Mouse (Mus musculus): Measurements from ENCODE around the gene Nphs1. TPM values are rescaled to one million over a fixed set of nuclear protein-coding genes. Genes with fewer than 3 reads are reported as not detected.

Gene Nphs1
- polyA plus RNA-seq, 1 experiment from 2014 or later: not detected

DNA sequence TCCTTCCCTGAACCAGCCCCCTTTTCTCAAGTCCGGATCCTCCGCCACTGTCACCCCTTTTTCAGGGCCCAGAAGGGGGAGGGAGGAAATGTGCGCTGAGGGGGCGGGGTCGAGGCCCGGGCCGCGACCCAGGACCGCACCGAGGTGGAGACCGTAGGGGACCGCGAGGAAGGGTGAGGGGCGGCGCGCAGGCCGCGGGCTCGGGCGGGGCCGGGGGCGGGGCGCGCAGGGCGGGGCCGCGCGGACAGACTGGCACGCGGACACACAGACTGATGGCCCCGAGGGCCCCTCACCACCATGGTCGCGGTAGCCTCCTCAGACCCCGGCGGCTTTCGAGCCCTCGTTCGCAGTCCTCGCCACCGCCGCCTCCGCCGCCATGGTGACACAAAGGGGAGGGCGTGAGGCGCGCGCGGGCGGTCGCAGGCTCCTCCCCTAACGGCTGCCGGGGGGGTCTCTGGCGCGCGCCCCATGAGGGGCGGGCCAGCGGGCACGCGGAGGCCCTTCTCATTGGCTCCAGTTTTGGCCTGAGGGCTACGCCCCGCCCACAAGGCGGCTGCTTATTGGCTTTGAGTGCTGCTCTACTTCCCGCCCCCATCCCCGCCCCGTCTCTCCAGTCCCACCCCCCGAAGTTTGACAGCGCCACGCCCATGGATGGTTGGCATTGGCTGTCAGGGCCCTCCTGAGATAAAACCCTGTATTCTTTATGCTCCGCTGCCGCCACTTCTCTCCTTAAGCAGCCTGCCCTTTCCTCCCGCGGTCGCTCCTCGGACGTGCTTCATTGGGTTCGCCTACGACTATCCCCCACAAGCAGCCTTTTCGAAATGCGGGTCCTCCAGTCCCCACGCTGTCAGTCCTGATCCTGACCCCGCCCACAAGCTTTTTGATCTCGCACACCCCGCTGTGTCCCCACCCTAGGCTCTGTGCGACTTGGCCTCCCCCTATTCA is 76.8 kb downstream of the Nphs1 start, which contains the start of gene Arhgap33:
TSS of gene Arhgap33 (minus strand) at position 428 of the 945 bp plus-strand sequence.
- no peaks in the 10 kb centered on the region for H3K9me3 ChIP-seq (ENCODE audit: control insufficient read depth)
- H3K36me3 ChIP-seq (ENCODE audit: control insufficient read depth, insufficient read depth): peaks cover 7% of the 10 kb centered on the region; the same call in 1 of the 2 replicates
- WGBS: under 1% methylated on average over 60 of the region's 84 CpGs
- peak; percentile 92 for ATAC-seq
- H3K4me1 ChIP-seq (replicated peaks; ENCODE audit: control insufficient read depth, insufficient read depth, low read length): peaks cover 3% of the 10 kb centered on the region; the same call in 1 of the 2 replicates
- H3K27me3 ChIP-seq (replicated peaks; ENCODE audit: control insufficient read depth, insufficient read depth, low read length): no peaks in the 10 kb centered on the region
- peak within 1 kb of the TSS; percentile 97 for H3K4me2 ChIP-seq (replicated peaks; ENCODE audit: low read depth)
- H3K27ac ChIP-seq (ENCODE audit: low read depth, low read length): no peak within 1 kb of the TSS
- TF ChIP-seq CTCF (IDR thresholded peaks at IDR 0.05; ENCODE audit: low read depth): no peak
- H3K4me3 ChIP-seq (ENCODE audit: low read depth, low read length): peak within 1 kb of the TSS; percentile 75
- peak within 1 kb of the TSS; percentile 37; the same call in 1 of the 2 replicates for H3K9ac ChIP-seq (ENCODE audit: low read depth, low read length)

Other genes starting within 250 kb of the Nphs1 start
- gene Polr2i, start 226.4 kb upstream of the Nphs1 start, polyA plus RNA-seq (2015; fragmentation: Nextera tagmentation; extraction: Ambion mirVana): 84.6 and 91.2 TPM in 2 replicates
- gene Tbcb, start 226.0 kb upstream of the Nphs1 start, polyA plus RNA-seq (2015; fragmentation: Nextera tagmentation; extraction: Ambion mirVana): 159 and 160 TPM in 2 replicates
- not detected in 2 replicates for gene Ovol3, start 222.6 kb upstream of the Nphs1 start, polyA plus RNA-seq (2015; fragmentation: Nextera tagmentation; extraction: Ambion mirVana)
- gene Thap8, start 178.2 kb upstream of the Nphs1 start, polyA plus RNA-seq (2015; fragmentation: Nextera tagmentation; extraction: Ambion mirVana): 0.14 and 0.22 TPM in 2 replicates
- gene Wdr62, start 177.9 kb upstream of the Nphs1 start, polyA plus RNA-seq (2015; fragmentation: Nextera tagmentation; extraction: Ambion mirVana): 3.5 TPM in 2 replicates
- 8.6 and 9.7 TPM in 2 replicates for gene Clip3, start 166.6 kb upstream of the Nphs1 start, polyA plus RNA-seq (2015; fragmentation: Nextera tagmentation; extraction: Ambion mirVana)
- 58.2 and 63.5 TPM in 2 replicates for gene Alkbh6, start 149.6 kb upstream of the Nphs1 start, polyA plus RNA-seq (2015; fragmentation: Nextera tagmentation; extraction: Ambion mirVana)
- gene Syne4, start 143.5 kb upstream of the Nphs1 start, polyA plus RNA-seq (2015; fragmentation: Nextera tagmentation; extraction: Ambion mirVana): 12.5 and 16.3 TPM in 2 replicates
- not detected in 2 replicates for gene E130208F15Rik, start 136.6 kb upstream of the Nphs1 start, polyA plus RNA-seq (2015; fragmentation: Nextera tagmentation; extraction: Ambion mirVana)
- 18.3 and 18.8 TPM in 2 replicates for gene Sdhaf1, start 134.4 kb upstream of the Nphs1 start, polyA plus RNA-seq (2015; fragmentation: Nextera tagmentation; extraction: Ambion mirVana)
- 1.1 and 1.8 TPM in 2 replicates for gene Lrfn3, start 95.5 kb upstream of the Nphs1 start, polyA plus RNA-seq (2015; fragmentation: Nextera tagmentation; extraction: Ambion mirVana)
- gene Tyrobp, start 44.6 kb upstream of the Nphs1 start, polyA plus RNA-seq (2015; fragmentation: Nextera tagmentation; extraction: Ambion mirVana): 60.0 and 63.6 TPM in 2 replicates
- gene Hcst, start 38.5 kb upstream of the Nphs1 start, polyA plus RNA-seq (2015; fragmentation: Nextera tagmentation; extraction: Ambion mirVana): 4.0 and 5.9 TPM in 2 replicates
- gene Nfkbid, start 36.6 kb upstream of the Nphs1 start, polyA plus RNA-seq (2015; fragmentation: Nextera tagmentation; extraction: Ambion mirVana): 1.2 and 1.3 TPM in 2 replicates
- 28.2 and 30.1 TPM in 2 replicates for gene Aplp1, start 12.8 kb upstream of the Nphs1 start, polyA plus RNA-seq (2015; fragmentation: Nextera tagmentation; extraction: Ambion mirVana)
- 0.08 and 0.09 TPM in 2 replicates for gene Kirrel2, start 625 bp upstream of the Nphs1 start, polyA plus RNA-seq (2015; fragmentation: Nextera tagmentation; extraction: Ambion mirVana)
- gene Prodh2, start 35.3 kb downstream of the Nphs1 start, polyA plus RNA-seq (2015; fragmentation: Nextera tagmentation; extraction: Ambion mirVana): 3.9 and 5.4 TPM in 2 replicates
- 2.6 and 2.8 TPM in 2 replicates for gene Arhgap33, start 76.7 kb downstream of the Nphs1 start, polyA plus RNA-seq (2015; fragmentation: Nextera tagmentation; extraction: Ambion mirVana)
- gene Hspb6, start 93.9 kb downstream of the Nphs1 start, polyA plus RNA-seq (2015; fragmentation: Nextera tagmentation; extraction: Ambion mirVana): 50.6 and 55.7 TPM in 2 replicates
- gene Proser3, start 94.0 kb downstream of the Nphs1 start, polyA plus RNA-seq (2015; fragmentation: Nextera tagmentation; extraction: Ambion mirVana): 1.9 and 2.0 TPM in 2 replicates
- 31.4 and 33.9 TPM in 2 replicates for gene Lin37, start 101.5 kb downstream of the Nphs1 start, polyA plus RNA-seq (2015; fragmentation: Nextera tagmentation; extraction: Ambion mirVana)
- 65.9 and 68.6 TPM in 2 replicates for gene U2af1l4, start 105.0 kb downstream of the Nphs1 start, polyA plus RNA-seq (2015; fragmentation: Nextera tagmentation; extraction: Ambion mirVana)
- gene Gm49396, start 105.0 kb downstream of the Nphs1 start, polyA plus RNA-seq (2015; fragmentation: Nextera tagmentation; extraction: Ambion mirVana): 0.83 and 1.2 TPM in 2 replicates
- 247 and 259 TPM in 2 replicates for gene Psenen, start 105.3 kb downstream of the Nphs1 start, polyA plus RNA-seq (2015; fragmentation: Nextera tagmentation; extraction: Ambion mirVana)
- gene Igflr1, start 107.1 kb downstream of the Nphs1 start, polyA plus RNA-seq (2015; fragmentation: Nextera tagmentation; extraction: Ambion mirVana): 0.73 and 1.2 TPM in 2 replicates
- gene Kmt2b, start 130.4 kb downstream of the Nphs1 start, polyA plus RNA-seq (2015; fragmentation: Nextera tagmentation; extraction: Ambion mirVana): 5.6 and 5.8 TPM in 2 replicates
- gene Zbtb32, start 140.6 kb downstream of the Nphs1 start, polyA plus RNA-seq (2015; fragmentation: Nextera tagmentation; extraction: Ambion mirVana): 1.2 TPM in 2 replicates
- gene Upk1a, start 154.5 kb downstream of the Nphs1 start, polyA plus RNA-seq (2015; fragmentation: Nextera tagmentation; extraction: Ambion mirVana): 1.0 and 1.6 TPM in 2 replicates
- 1,664 and 1,738 TPM in 2 replicates for gene Cox6b1, start 167.8 kb downstream of the Nphs1 start, polyA plus RNA-seq (2015; fragmentation: Nextera tagmentation; extraction: Ambion mirVana)
- not detected in 2 replicates for gene Etv2, start 177.5 kb downstream of the Nphs1 start, polyA plus RNA-seq (2015; fragmentation: Nextera tagmentation; extraction: Ambion mirVana)
- 87.8 and 88.9 TPM in 2 replicates for gene Rbm42, start 192.0 kb downstream of the Nphs1 start, polyA plus RNA-seq (2015; fragmentation: Nextera tagmentation; extraction: Ambion mirVana)
- 38.3 and 38.7 TPM in 2 replicates for gene Haus5, start 206.7 kb downstream of the Nphs1 start, polyA plus RNA-seq (2015; fragmentation: Nextera tagmentation; extraction: Ambion mirVana)
- gene Pmis2, start 213.3 kb downstream of the Nphs1 start, polyA plus RNA-seq (2015; fragmentation: Nextera tagmentation; extraction: Ambion mirVana): not detected in 2 replicates
- 4.6 and 6.0 TPM in 2 replicates for gene 2200002J24Rik, start 240.6 kb downstream of the Nphs1 start, polyA plus RNA-seq (2015; fragmentation: Nextera tagmentation; extraction: Ambion mirVana)

Data from intestine, postnatal 0 days (tissue).